Mouse (Mus musculus) yolk sac, embryonic 10.5 days (tissue): Measurements from ENCODE around the gene Sult1c2.
"Not testable (repeated sequence)": the region's sequence is repeated elsewhere in the genome, so short reads cannot be mapped to it uniquely, and the experiment has no call there.

ENCODE experiments used
- DNase-seq: peaks from one replicate; pipeline ENCODE4 v3.0.0-alpha.2; 2017; ENCODE audit warnings: low spot score

Gene Sult1c2

DNA sequence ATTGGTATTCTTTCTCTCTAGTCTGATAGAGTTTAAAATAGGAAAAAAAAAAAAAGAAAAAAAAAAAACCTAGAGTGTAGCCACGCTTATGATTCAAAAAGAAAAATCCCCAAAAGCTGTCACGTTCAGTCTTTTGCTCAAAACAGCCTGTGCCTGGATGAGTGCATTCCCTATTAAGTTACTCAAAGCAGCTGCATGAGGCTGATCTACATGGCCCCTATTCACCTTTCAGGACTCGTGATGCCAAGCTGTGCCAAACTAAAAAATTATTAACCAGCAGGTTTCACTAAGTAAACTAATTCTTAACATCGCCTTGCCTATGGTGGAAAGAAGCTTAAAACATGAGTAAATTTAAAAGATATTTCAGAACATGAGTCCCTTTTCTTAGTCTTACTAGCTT is at the start of gene Sult1c2:
Gene Sult1c2, minus strand, starts transcription at position 134 of the 400 bp plus-strand sequence.
- DNase-seq = no peak

DNA sequence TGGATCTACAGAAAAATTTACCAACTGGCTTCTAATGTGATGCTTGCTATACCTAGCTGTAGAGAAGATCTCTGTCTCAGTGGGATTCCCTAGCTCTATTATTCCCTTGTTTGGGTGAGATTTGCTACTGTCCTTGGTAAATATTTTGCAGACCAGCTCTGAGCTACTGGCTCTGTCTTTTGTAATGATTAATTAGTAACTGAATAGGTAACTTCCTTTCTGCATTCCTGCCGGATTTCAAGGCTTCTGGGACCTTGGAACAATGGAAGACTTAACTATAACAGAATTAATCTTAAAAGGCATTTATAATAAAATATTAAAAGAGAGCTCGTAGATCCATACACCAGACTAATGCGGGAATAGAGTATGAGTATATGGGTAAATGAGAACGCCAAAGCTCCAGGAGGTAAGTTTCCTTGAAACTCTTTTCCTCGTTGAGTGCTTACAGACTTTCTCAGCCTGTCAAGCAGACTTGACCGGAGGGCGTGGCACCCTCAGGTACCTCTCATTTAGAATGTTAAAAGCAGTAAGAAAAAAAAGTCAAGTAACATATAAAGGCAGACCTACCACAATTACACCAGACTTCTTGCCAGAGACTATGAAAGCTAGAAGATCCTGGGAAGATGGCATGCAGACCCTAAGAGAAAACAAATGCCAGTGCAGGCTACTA is 33.0 kb upstream of the Sult1c2 start:
- not testable (repeated sequence) for DNase-seq

DNA sequence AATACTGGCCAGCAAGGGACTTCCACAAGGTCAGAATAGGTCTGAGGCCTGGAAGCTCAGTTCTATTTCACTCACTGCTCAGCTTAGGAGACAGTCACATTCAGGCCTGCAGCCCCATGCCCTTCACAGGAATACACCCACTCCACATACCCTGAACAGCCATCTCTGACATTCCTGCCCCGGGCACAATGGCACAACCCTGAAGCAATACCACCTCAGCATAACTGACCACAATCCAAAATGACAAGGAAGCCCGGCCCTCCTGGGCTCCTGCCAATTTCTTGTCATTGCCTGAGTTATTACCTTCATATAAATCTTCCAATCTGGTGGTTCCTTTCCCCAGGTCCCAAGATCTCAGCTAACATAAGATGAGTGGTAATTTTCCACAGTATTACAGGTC is 28.3 kb upstream of the Sult1c2 start:
- no peak for DNase-seq

DNA sequence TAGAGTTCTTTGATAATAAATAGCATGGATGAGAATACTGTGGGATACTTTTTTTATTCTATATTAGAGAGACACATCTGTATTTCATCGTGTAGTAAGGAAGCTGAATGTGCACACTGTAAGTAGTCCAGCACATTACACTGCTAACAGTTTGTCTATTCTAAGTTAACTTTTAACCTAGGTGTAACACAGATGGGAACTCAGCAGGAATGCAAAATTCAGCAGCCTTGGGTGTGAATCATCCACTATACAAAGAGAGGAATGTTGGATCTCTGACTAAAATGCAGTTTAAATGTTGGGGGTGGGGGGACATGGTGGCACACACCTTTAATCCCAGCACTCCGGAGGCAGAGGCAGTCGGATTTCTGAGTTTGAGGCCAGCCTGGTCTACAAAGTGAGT is 26.1 kb upstream of the Sult1c2 start:
- no peak for DNase-seq

DNA sequence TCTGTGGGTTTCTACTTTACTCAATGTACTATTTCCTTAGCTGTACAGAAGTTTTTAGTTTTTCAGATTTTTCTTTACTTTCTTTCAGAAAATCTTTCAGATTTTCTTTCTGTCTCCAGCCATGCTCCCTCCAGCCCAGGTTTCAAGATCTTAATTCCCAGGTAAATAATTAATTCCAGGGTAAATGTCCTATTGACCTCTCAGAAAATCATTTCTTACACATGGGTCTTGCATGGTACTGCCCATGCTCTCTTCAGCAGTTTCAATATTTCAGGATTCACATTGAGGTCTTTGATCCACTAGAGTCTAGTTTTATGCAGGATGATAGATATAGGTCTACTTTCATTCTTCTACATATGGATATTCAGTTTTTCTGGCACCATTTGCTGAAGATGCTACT is 23.8 kb upstream of the Sult1c2 start:
- no peak for DNase-seq

DNA sequence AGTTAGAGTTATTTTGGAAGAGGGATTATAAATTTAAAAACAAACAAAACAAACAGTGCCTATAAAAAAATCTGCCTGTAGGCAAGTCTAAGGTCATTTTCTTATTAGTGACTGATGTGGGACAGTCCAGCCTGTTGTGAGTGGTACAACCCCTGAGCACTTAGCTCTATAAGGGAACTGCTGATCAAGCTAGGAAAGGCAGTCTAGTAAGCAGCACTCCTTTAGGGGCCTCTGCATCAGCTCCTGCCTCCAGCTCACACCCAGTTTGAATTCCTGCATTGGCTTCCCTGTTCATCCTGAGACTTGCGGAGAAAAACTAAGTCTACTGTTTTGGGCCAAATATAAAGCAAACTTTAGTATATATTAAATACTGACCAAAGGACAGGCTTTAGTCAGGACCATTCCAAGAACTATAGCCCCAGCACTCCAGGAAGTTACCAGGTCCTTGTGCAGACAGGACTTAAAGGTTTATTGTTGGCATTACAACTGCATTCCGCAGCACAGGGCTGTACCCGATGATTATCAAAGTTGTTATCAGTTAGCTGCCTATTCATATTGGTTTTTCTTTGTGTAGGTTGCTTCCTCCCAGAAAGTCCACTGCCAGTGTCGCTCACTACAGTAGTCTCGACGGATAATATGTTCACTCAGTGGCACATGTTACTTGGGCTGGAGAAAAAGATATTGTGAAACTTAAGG is 19.3 kb upstream of the Sult1c2 start:
- DNase-seq = no peak

DNA sequence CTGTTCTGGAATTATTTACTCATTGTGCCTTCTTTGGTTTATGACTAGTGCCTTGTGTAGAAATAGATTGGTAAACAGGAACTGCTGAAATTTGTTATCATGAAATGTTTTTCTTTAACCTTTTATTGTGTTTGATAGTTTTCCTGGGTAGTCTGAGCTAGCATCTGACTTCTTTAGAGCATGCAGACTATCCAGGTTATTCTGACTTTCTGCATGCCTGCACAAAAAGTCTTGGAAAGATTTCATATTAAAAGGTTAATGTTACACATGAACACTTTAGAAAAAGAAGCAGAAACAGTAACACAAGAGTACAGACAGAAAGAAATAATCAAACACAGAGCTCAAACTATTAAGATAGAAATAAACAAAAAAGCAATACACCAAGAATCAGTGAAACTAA is 14.4 kb upstream of the Sult1c2 start:
- DNase-seq = no peak

DNA sequence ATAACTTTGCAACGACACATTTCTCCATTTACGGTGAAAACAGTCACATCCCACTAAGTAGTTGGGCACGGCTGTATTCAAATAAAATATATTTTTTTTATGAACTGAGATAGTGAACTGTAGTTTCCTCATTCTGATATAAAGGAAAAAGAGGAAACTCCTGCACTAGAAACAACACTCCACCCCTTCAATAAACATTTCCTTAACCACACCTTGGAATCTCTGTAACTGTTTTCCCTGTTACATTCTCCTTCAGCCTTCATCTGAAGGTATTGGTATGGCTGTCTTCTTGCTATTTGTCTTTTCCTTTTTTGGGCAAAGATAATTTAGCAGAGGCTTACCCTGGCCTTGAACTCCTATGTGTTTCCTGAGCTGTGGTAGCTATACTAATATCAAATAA is 8.9 kb upstream of the Sult1c2 start:
- no peak for DNase-seq

DNA sequence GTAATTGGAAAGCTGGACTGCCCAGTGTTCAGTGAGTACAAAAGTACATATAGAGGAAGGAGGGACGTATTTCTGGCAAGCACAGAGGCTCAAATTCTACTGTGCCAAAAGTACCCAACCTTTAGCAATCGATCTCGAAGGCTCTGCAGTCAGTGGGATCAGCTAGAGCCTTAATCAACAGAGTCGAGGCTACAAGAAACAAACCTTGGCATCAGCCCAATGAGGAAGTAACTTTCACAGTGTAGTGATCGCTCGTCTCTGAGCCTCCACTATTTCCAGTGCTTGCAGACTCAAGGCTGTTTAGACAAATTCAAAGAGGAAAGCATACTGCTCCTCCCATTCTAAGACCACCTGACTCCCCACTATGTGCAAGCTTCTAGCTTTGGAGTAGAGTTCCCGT is 343 bp downstream of the Sult1c2 start:
- no peak for DNase-seq

DNA sequence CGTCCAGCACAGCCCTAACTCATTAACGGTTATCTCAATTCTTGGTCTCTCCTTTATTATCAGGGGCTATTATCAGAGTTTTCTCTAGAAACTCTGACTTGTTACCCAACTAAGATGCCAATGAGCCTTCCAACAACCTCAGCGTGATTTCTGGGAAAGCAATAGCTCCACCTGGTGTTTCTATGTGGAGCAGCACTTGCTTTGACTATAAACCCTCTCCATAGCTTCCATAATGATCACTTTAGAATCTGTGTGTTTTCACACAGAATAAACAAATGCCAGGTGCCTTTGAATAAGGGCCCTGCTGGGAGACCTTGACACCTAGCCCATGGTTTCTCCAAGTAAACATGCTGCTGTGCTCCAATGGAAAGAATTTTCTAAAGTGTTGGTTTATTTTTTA is 12.8 kb downstream of the Sult1c2 start:
- DNase-seq = no peak

DNA sequence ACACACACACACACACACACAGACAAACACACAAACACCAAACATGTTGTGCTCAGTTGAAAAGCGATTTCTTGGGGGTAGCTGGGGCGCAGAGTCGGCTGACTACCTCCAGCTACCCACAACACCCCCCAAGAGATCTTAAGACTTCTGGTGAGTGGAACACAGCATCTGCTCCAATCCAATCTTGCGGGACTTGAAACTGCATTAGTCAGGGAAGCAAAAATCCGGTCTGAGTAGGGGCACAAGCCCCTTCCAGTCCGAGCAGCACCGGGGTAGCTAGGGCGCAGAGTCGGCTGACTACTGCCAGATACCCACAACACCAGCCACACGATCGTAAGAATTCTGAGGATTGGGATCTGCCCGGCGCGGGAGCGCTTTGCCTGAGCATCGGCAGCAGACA is 42.2 kb downstream of the Sult1c2 start:
- not testable (repeated sequence) for DNase-seq

DNA sequence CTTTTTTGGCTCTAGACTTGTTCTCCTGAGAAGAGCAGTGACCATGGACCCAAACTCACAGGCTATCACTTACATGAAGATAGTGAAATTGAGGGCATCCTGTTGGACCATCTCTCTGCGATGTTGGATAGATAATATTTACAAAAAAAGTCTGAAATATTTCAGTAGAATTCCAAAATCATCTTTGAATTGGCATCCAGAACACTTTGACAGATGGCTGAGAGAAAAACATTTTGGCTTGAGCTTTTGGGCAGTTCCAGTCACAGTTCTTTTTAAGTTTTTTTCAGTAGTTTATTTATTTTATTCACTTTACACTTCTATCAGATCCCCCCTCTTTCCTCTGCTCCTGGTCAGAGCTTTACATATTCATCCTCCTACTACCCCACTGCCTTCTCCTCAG is 62.8 kb downstream of the Sult1c2 start:
- DNase-seq = no peak
